Mouse (Mus musculus) left cerebral cortex, postnatal 4 days (tissue): Measurements from ENCODE around the gene Map4. TPM values are rescaled to one million over a fixed set of nuclear protein-coding genes. Genes with fewer than 3 reads are reported as not detected.
"Not testable (repeated sequence)": the region's sequence is repeated elsewhere in the genome, so short reads cannot be mapped to it uniquely, and the experiment has no call there.

Experiments used
- DNase-seq: peaks from one replicate; pipeline ENCODE4 v3.0.0-alpha.2; 2022
- intact Hi-C: fragments of 180-260 bp; cut with DNase I; formaldehyde crosslinking; loops from one replicate; pipeline ENCODE4 v1.15.1; 2025
- total RNA-seq, 2 experiments: library from RNA; stranded (reverse); gene quantifications; 2 replicates each; pipeline ENCODE4 v1.2.3; 2021

The Map4 gene
- total RNA-seq, 2 experiments from 2014 or later: 477 to 488 TPM

GRCm38 (mm10) chr9:110053305-110054079 lies 122.2 kb downstream of the Map4 start:
- DNase-seq: peak; percentile 70
- intact Hi-C loops: no loop called here

DNA sequence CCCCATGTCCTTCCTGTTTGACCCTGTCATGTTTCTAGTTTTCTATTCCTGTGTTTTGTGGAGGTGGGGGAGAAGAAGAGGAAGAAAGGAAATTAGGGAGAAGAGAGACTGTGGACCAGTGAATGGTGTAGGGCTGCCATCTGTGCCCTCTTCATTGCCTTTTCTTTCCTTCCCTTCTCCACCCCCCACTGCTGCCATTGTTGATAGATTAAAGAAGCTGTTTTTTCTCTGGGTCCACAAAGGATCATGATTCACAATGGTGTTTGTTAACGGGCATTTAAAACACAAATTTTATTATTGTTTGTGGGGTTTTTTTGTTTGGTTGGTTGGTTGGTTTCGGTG lies 122.8 kb downstream of the Map4 start:
- no peak for DNase-seq
- intact Hi-C loops: no loop called here

DNA sequence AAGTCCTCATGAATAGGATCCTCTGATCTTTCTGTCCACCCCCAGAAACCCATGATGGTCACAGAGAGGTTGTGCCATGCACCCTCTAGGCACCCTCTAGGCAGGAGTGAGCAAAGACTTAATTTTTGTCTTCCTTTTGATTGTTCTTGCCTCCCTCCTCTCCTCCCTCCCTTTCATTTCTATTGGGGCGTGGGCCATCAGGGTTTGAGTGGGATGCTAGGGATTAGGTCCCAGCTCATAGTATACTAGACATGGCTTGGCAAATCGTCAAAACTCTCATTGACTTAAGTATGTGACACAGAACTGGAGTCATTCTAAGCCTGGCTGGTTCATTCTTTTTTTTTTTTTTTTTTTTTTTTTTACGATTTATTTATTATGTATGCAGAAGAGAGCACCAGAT lies 123.5 kb downstream of the Map4 start:
- peak; percentile 8 for DNase-seq
- intact Hi-C loops: no loop called here

- DNase-seq: no peak
- intact Hi-C loops: no loop called here
These were observed 125.9 kb downstream of the Map4 start for GRCm38 (mm10) chr9:110057200-110057599.

DNA sequence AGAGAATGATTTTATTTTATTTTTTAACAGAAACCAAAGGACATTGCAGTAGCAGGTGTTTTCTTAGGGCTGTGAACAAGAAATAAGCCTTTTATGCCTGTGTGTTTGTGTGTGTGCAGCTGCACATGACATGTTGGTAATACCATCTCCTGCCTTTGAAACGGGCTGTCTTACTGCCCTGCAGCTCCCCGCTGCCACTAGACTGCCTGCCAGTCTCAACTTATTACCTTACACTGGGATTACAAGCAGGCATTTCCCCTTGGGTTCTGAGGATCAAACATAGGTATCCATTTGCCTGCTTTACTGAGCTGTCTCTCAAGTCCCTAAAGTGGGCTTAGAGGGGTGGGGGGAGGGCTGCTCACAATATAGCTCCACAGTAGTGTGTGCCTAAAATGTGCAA lies 129.5 kb downstream of the Map4 start:
- intact Hi-C loops: no loop called here
- no peak for DNase-seq

DNA sequence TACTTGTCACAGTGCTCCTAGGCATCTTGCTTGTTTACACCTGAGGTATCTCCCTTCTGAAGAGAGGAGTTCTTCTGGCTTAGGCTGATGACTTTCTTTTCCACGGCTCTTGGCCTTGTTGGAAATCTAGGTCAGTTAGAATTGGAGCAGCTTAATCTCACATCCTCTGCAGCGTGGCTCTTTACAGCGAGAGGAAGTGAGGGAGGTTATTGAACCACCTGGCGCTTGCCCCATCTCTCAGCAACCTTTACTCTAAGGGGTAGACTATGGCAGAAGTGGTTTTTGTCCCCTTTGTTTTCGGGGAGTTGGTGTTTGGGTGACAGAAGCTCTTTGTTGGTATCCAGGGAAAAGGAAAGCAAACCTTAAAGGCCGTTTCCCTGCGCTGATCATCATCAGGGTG lies 131.1 kb downstream of the Map4 start:
- no peak for DNase-seq
- intact Hi-C loops: no loop called here

DNA sequence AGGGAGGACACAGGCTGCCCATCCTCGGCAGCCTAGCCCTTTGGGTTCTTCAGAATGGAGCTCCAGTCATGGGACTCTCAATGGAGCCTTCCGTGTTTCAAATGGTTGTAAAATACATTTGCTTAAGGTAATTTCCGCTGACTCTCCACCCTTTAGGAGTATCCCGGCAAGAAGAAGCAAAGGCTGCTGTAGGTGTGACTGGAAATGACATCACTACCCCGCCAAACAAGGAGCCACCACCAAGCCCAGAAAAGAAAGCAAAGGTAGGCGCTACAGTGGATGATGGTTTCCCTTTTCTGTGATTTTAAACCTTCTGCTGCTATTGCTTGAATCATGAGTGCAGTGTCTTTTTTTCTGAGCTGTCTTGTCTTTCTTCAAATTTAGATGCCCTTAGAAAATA lies 131.6 kb downstream of the Map4 start:
- no peak for DNase-seq

DNA sequence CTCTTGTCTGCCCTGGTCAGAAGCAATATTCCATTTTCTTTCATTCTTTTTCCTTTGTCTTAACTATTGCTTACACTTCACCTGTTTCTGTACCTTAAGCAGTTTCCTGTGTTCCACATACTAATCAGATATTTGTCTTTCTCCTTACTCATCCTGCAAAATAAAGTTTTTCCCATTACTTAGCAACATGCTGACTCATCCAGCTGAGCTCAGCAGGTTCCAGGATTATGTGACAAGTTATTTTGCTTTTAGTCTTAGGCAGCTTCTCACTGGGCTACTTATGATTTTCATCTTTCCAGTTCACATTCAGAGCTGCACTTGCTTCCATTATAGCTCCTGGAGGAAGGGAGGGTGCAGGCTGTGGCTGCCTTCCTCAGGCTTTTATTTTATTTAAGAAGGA lies 133.4 kb downstream of the Map4 start:
- intact Hi-C loops: no loop called here
- no peak for DNase-seq

More for the DNA sequence above, 131.6 kb downstream of the Map4 start:
- intact Hi-C loops: no loop called here

GRCm38 (mm10) chr9:110068745-110069144 lies 137.5 kb downstream of the Map4 start:
- DNase-seq: no peak
- intact Hi-C loops: no loop called here

DNA sequence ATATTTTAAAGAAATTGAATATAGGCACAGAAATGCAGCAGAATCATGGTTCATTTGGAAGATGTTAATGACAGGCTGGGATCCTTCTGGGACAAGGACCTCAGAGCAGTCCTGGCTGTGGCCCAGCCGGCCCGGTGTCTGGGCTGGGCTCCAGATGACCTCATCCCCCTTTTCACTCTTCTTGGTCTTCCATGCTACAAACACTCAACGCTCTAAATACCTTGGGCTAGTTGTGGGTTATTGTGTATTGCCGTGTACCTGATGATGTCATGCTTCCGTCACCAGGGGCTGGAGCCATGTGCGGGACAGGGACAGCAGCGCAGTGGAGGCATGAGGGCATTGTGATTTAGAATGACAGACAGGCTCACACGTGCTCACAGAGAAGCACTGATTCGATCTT lies 139.1 kb downstream of the Map4 start:
- peak; percentile 66 for DNase-seq
- intact Hi-C loops: loop anchor here (5.0 kb wide), 2 partner anchors 83 to 178 kb away; no protein-coding TSS in a partner anchor

- no peak for DNase-seq
- intact Hi-C loops: loop anchor here (5.0 kb wide), 2 partner anchors 84 to 179 kb away; no protein-coding TSS in a partner anchor
These were observed 139.8 kb downstream of the Map4 start for GRCm38 (mm10) chr9:110071011-110071410.

GRCm38 (mm10) chr9:110071843-110072242 lies 140.6 kb downstream of the Map4 start:
- intact Hi-C loops: loop anchor here (5.0 kb wide), 2 partner anchors 85 to 180 kb away; no protein-coding TSS in a partner anchor
- DNase-seq: peak; percentile 85

GRCm38 (mm10) chr9:110076468-110076867 lies 145.2 kb downstream of the Map4 start:
- intact Hi-C loops, DNase-seq: not testable (repeated sequence)

DNA sequence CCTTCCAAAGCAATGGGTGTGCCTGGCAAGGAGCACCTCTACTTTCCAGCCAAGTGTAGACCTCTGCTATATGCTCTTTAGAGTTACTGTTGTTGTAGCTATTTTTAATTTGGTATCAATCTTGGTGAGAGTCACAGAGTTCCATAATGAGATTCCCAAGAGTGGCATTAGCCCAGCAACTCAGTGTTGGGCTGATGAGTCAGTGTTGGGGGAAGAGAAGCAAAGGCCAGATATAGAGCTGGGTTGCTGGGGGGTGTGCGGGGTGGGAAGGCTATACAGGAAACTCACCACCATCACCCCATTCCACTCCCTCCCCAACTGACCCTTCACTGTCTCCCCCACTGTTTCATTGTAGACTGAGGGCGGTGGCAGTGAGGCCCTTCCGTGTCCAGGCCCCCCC lies 149.8 kb downstream of the Map4 start:
- no peak for DNase-seq
- intact Hi-C loops: no loop called here

- intact Hi-C loops: no loop called here
These were observed 153.1 kb downstream of the Map4 start for GRCm38 (mm10) chr9:110084201-110084964.

GRCm38 (mm10) chr9:110085693-110086092 lies 154.4 kb downstream of the Map4 start:
- no peak for DNase-seq
- intact Hi-C loops: no loop called here

More at GRCm38 (mm10) chr9:110084201-110084964, 153.1 kb downstream of the Map4 start:
- peak; percentile 24 for DNase-seq

DNA sequence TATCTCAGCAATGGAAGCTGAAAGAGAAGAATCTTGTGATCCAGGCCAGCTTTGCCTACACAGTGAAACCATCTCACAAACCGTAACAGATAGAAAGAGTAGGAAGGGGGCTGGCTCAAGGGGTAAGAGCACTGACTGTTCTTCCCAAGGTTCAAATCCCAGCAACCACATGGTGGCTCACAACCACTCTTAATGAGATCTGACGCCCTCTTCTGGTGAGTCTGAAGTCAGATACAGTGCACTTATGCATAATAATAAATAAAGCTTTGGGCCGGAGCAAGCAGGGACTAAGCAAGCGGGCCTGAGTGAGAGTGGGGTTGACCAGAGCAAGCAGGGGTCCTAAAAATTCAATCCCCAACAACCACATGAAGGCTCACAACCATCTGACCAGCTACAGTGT lies 162.0 kb downstream of the Map4 start:
- intact Hi-C loops: no loop called here
- DNase-seq: no peak

GRCm38 (mm10) chr9:110094761-110095160 lies 163.5 kb downstream of the Map4 start:
- intact Hi-C loops: no loop called here
- no peak for DNase-seq

DNA sequence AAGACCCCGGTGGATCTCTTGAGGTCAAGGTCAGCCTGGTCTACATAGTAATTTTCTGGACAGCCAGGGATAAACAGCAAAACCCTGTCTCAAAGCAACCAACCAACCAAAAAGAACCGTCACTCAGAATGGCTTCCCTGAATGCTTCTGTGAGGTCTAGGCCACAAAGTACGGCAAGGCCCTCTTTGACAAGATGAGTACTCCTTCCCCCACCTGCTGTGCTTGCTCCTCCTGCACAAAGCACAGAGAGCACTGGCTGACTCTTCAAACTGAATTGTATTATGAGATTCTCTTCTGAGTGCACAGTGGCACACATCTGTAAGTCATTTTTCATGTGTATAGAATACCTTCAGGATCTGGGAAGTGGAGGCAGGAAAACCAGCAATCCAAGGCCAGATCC lies 166.5 kb downstream of the Map4 start:
- intact Hi-C loops: no loop called here

GRCm38 (mm10) chr9:110100627-110101600 lies 169.7 kb downstream of the Map4 start:
- intact Hi-C loops: loop anchor here (10.0 kb wide), 1 partner anchor 1036 kb away; no protein-coding TSS in a partner anchor

More for the DNA sequence above, 166.5 kb downstream of the Map4 start:
- no peak for DNase-seq

More at GRCm38 (mm10) chr9:110100627-110101600, 169.7 kb downstream of the Map4 start:
- DNase-seq: peak; percentile 96
